Mouse (Mus musculus) kidney, embryonic 16.5 days (tissue): ENCODE measurements at regions not wholly inside any gene's neighbourhood (a gene's known extent, or its start where the extent isn't known, plus 50 kb on each side); places are given as distances from the start of the nearest gene placed in this dataset.

Experiments used
- ATAC-seq: fragments of 200-750 bp; cut with Nextera tagmentation; 2 replicates; pipeline ENCODE4 v1.8.0; 2017; ENCODE audit warnings: moderate TSS enrichment; ENCODE audit not compliant: low FRiP score, low TSS enrichment
- H3K27ac ChIP-seq: fragments of 300-500 bp; sonication (generic); 2 replicates; pipeline ENCODE4 v1.5.1; 2014; ENCODE audit warnings: low read length
- H3K27me3 ChIP-seq: fragments of 300-500 bp; sonication (generic); 2 replicates; pipeline ENCODE4 v1.6.1; 2014; ENCODE audit warnings: low read length, control low read depth, mixed read lengths; ENCODE audit not compliant: insufficient read depth
- H3K36me3 ChIP-seq: fragments of 300-500 bp; sonication (generic); 2 replicates; pipeline ENCODE4 v1.6.1; 2014; ENCODE audit warnings: low read length, control low read depth, mixed read lengths; ENCODE audit not compliant: insufficient read depth
- H3K4me1 ChIP-seq: fragments of 300-500 bp; sonication (generic); 2 replicates; pipeline ENCODE4 v1.6.1; 2014; ENCODE audit warnings: low read length, control low read depth, mixed read lengths; ENCODE audit not compliant: insufficient read depth
- H3K4me2 ChIP-seq: fragments of 300-500 bp; sonication (generic); replicated peaks from 2 replicates; pipeline ENCODE4 v1.6.1; 2014; ENCODE audit warnings: low read depth, low read length
- H3K4me3 ChIP-seq: fragments of 300-500 bp; sonication (generic); 2 replicates; pipeline ENCODE4 v1.5.1; 2014; ENCODE audit warnings: mild to moderate bottlenecking, low read length
- H3K9ac ChIP-seq: fragments of 300-500 bp; sonication (generic); replicated peaks from 2 replicates; pipeline ENCODE4 v1.6.1; 2014; ENCODE audit warnings: low read length
- H3K9me3 ChIP-seq: fragments of 300-500 bp; sonication (generic); 2 replicates; pipeline ENCODE4 v1.6.1; 2016; ENCODE audit warnings: low read length, control low read depth
- WGBS: fragments of 180-500 bp; shearing (Covaris S2); extraction: QIAGEN DNeasy Blood & Tissue Kit; methylation state at CpG from one replicate; pipeline ENCODE4 v1.1.7; 2014; 5-methylcytosine and 5-hydroxymethylcytosine counted together

DNA sequence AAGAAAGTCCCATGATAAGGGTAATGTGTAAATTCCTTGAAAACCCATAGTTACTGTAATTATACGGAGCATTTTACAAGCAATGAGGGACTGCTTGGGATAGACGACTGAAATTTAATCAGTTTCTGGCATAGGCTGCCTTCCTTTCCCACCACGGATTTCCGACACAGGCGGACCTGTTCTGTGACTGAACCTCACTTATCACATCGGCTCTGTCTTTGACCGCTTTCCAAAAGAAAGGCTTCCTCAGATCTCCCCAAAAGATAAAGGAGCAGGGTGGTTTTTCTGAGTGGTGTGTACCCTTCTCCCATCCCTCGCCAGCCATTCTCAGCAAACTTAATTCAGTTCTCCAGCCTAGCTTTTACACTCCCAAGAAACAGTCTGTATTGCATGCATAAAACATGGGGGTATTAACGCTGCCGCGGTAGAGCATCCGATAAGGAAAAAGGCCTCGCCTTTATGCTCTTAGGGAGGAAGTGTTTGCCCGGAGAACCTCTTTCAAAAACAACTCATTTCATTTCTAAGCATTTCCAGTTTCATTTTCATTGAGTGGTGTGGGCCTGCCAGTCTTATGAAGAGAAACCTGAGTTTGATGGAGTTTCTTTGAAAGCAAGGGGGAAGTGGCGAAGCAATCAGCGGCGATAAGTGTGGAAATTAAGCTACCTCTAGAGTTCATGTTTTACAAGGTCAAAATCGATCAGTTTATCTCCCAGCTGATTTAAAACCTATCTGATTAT, 435.8 kb upstream of the Adgrl2 start:
- no peak overlapping the region for H3K4me3 ChIP-seq
- no peak overlapping the region for H3K9ac ChIP-seq
- no peaks in the 10 kb centered on the region for H3K36me3 ChIP-seq
- no peak for ATAC-seq
- H3K4me2 ChIP-seq: no peak overlapping the region
- no peaks in the 10 kb centered on the region for H3K9me3 ChIP-seq
- H3K4me1 ChIP-seq: no peaks in the 10 kb centered on the region
- no peaks in the 10 kb centered on the region for H3K27me3 ChIP-seq
- H3K27ac ChIP-seq: no peak overlapping the region
- WGBS: 81% methylated on average over 18 of the region's 18 CpGs

DNA sequence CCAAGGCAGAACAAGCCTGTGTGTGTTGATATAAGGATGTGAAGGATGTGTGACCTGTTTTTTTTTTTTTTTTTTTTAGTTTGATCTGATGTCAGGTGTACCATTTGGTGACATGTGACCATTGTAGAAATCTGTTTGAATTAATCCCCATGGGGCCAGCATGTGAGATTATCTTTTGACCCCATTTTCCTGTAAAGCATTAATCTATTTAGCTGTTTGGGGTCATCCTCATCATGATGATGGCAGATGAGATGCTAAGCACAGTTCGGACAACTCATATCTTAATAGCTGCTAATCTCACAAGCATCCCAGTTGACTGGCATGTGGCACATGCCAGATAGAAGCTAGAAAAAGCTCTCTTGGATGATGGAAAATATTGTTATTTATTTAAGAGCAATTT, 434.0 kb upstream of the Adgrl2 start:
- no peaks in the 10 kb centered on the region for H3K27me3 ChIP-seq
- no peak overlapping the region for H3K4me3 ChIP-seq
- ATAC-seq: no peak
- H3K9ac ChIP-seq: no peak overlapping the region
- H3K27ac ChIP-seq: no peak overlapping the region
- H3K4me1 ChIP-seq: no peaks in the 10 kb centered on the region
- WGBS: 82% methylated on average over 1 of the region's 1 CpGs
- no peaks in the 10 kb centered on the region for H3K36me3 ChIP-seq
- no peak overlapping the region for H3K4me2 ChIP-seq
- no peaks in the 10 kb centered on the region for H3K9me3 ChIP-seq

DNA sequence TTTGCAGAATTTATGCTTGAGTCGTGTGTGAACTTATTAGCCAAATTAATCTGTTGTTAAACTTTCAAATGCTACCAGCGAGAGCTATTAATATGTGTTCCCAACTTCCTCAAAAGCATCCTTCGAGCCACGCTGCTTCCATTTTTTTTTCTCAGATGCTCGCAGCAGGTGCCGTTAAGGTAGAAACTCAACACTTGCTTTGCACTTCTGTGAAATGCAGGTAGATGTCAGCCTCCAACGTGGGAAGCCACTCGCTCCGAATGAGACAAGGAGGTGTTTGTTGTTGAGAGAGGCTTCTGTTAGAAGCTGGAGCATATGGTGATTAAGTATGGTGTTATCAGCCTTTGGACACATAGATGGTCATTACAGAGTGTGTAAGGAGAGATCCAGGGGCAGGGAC, 433.1 kb upstream of the Adgrl2 start:
- H3K9ac ChIP-seq: no peak overlapping the region

DNA sequence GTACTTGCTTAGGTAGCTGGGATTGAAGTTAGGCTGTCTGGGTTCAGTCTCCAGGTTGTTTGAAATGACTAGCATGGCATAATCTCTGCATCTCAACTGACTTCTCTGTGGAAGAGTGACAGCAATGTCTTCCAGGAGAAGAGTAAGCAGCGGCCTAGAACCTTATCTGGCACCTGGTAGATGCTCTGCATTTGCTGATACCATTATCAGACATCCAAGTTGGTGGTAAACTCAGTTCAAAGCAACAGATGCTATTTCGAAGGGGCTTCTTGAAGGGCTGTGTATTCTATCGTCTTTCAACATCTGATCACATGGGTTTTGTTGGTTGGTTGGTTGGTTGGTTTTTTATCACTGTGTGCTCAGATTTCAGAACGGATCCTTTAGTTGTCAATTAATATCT, 424.7 kb upstream of the Adgrl2 start:
- ATAC-seq: no peak
- H3K27ac ChIP-seq: no peak overlapping the region
- H3K4me1 ChIP-seq: no peaks in the 10 kb centered on the region
- WGBS: 83% methylated on average over 4 of the region's 4 CpGs
- H3K9ac ChIP-seq: no peak overlapping the region
- no peaks in the 10 kb centered on the region for H3K36me3 ChIP-seq
- no peak overlapping the region for H3K4me3 ChIP-seq
- no peaks in the 10 kb centered on the region for H3K27me3 ChIP-seq
- no peak overlapping the region for H3K4me2 ChIP-seq
- H3K9me3 ChIP-seq: no peaks in the 10 kb centered on the region

More for the DNA sequence above, 433.1 kb upstream of the Adgrl2 start:
- ATAC-seq: no peak
- Histone ChIP-seq H3K4me1 (no peaks in the 10 kb centered on the region), H3K27me3 (no peaks in the 10 kb centered on the region), H3K4me3 (no peak overlapping the region), H3K9me3 (no peaks in the 10 kb centered on the region), H3K36me3 (no peaks in the 10 kb centered on the region), H3K4me2 (no peak overlapping the region), H3K27ac (no peak overlapping the region)
- 67% methylated on average over 9 of the region's 9 CpGs for WGBS

DNA sequence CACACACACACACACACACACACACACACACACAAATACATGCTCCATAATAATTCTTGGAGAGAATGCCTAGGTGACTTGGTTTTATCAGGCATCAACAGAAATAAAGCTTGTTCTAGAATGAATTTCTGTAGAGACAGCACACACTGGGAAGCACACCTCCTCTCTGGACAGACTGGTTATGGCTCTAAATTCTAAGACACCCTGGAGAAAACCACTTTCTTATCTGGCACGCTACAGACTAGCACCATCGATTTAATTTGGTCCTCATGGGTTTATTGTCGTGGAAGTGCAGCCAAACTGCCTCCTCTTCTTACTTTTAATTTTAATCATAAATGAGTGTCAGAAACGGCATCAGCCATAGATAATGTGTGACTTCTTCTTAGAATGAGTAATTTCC, 422.8 kb upstream of the Adgrl2 start:
- H3K36me3 ChIP-seq: no peaks in the 10 kb centered on the region
- H3K9me3 ChIP-seq: no peaks in the 10 kb centered on the region
- no peak for ATAC-seq
- no peak overlapping the region for H3K4me3 ChIP-seq
- no peak overlapping the region for H3K27ac ChIP-seq
- H3K27me3 ChIP-seq: no peaks in the 10 kb centered on the region
- no peak overlapping the region for H3K4me2 ChIP-seq
- 70% methylated on average over 4 of the region's 4 CpGs for WGBS
- H3K9ac ChIP-seq: no peak overlapping the region
- H3K4me1 ChIP-seq: no peaks in the 10 kb centered on the region

DNA sequence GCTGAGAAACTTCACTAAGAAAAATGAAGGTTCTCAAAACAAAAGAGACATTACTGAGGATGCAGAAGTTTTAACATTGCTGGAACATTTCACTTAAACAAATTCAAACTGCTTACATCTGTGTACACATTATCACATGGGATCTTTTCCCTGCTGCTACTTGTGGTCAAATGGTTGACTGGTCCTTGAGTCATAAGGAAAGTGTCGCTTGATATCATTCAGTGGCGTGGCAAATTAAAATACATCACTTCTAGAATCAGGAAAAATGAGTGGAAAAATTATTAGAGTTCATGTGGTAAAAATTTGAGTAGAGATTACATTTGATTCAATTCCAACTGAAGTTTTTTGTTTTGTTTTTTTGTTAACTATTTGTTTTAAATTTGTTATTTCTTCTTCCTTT, 420.2 kb upstream of the Adgrl2 start:
- Histone ChIP-seq H3K27ac (no peak overlapping the region), H3K4me3 (no peak overlapping the region), H3K36me3 (no peaks in the 10 kb centered on the region), H3K4me2 (no peak overlapping the region), H3K9me3 (no peaks in the 10 kb centered on the region), H3K9ac (no peak overlapping the region), H3K27me3 (no peaks in the 10 kb centered on the region), H3K4me1 (no peaks in the 10 kb centered on the region)
- ATAC-seq: no peak
- 93% methylated on average over 2 of the region's 2 CpGs for WGBS

DNA sequence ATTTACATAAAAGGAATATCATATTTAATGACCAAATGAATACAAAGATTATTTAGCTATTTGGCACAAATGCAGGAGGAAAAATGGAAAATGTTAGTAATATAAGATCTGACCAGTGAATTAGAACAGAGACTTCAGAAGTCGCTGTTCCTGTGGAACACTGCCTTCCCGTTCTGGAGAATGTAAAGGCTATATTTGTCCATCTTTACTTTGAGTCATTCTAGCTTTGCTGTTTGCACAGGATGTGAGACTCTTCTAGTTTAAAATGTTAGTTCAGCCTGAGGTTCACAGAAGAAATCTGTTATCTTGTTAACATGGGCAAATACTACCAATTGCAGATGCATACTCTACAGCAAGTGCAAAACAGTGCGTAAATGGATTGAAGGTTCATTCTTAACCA, 418.5 kb upstream of the Adgrl2 start:
- H3K4me2 ChIP-seq: no peak overlapping the region
- no peak overlapping the region for H3K9ac ChIP-seq
- 86% methylated on average over 3 of the region's 3 CpGs for WGBS

DNA sequence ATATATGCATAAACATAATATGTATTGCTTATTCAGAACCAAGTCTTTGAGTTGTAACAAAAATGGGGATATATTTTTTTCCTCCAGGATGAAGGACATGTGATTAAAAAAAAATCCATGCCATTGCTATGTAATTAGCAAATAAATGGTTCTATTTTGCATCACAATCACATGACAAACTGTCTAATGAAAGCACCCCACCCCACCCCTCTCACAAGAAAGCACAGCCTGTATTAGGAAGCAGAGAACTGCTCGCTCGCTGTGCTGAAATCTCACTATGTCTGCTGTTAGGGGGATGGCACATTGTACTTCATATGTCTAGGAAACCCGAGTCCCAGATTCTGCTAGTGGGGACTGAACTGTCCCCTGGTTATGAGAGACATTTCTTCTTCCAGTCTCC, 415.5 kb upstream of the Adgrl2 start:
- Histone ChIP-seq H3K36me3 (no peaks in the 10 kb centered on the region), H3K9ac (no peak overlapping the region), H3K27me3 (no peaks in the 10 kb centered on the region), H3K4me2 (no peak overlapping the region), H3K27ac (no peak overlapping the region), H3K9me3 (no peaks in the 10 kb centered on the region), H3K4me1 (no peaks in the 10 kb centered on the region), H3K4me3 (no peak overlapping the region)
- WGBS: 79% methylated on average over 3 of the region's 3 CpGs
- ATAC-seq: no peak

More for the DNA sequence above, 418.5 kb upstream of the Adgrl2 start:
- Histone ChIP-seq H3K4me1 (no peaks in the 10 kb centered on the region), H3K27me3 (no peaks in the 10 kb centered on the region), H3K4me3 (no peak overlapping the region), H3K9me3 (no peaks in the 10 kb centered on the region), H3K36me3 (no peaks in the 10 kb centered on the region), H3K27ac (no peak overlapping the region)
- ATAC-seq: no peak

DNA sequence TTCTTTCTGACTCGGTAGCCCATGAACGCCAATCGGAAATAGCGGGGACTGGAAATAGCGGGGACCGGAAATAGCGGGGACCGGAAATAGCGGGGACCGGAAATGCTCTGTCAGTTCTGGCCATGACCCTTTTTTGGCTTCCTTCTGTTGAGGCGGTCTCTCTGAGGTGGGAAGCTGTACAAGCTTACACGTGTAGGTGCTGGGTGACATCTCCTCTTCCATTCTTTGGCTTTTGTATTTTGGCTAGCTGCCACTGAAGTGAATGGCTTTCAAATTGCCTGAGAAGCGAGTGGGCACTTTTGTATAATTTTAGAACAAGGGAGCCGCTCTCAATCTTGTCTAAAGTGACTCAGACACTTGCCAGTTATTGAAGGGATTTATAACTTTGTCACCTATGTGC, 414.3 kb upstream of the Adgrl2 start:
- H3K4me1 ChIP-seq: no peaks in the 10 kb centered on the region
- no peak for ATAC-seq
- H3K27ac ChIP-seq: no peak overlapping the region
- no peak overlapping the region for H3K4me2 ChIP-seq
- no peaks in the 10 kb centered on the region for H3K9me3 ChIP-seq
- H3K9ac ChIP-seq: no peak overlapping the region
- H3K4me3 ChIP-seq: no peak overlapping the region
- H3K36me3 ChIP-seq: no peaks in the 10 kb centered on the region
- no peaks in the 10 kb centered on the region for H3K27me3 ChIP-seq
- WGBS: 90% methylated on average over 14 of the region's 14 CpGs

DNA sequence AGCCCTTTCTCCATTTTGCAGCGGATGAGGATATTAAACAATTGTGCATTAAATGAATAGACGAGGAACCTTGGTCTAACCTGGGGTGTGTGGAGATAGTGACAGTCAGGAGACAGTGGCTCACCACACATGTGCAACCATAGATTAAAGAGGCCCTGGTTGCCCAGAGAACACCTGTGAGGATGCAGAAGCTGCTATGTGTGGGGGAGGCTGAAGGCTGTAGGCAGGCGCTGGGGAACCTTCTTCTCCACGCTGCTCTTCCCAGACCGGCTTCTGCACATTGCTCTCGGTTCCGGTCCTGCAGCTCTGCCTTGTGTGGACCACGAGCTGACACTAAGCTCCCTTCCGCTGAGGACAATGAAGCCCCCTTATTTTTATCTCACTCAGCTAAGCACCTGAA, 412.1 kb upstream of the Adgrl2 start:
- 75% methylated on average over 9 of the region's 9 CpGs for WGBS
- H3K9ac ChIP-seq: no peak overlapping the region
- no peak for ATAC-seq

More for the DNA sequence above, 412.1 kb upstream of the Adgrl2 start:
- Histone ChIP-seq H3K27ac (no peak overlapping the region), H3K4me2 (no peak overlapping the region), H3K36me3 (no peaks in the 10 kb centered on the region), H3K9me3 (no peaks in the 10 kb centered on the region), H3K4me1 (no peaks in the 10 kb centered on the region), H3K4me3 (no peak overlapping the region), H3K27me3 (no peaks in the 10 kb centered on the region)
